Mouse (Mus musculus) embryonic facial prominence, embryonic 11.5 days (tissue): ENCODE data around the gene Olfr1509. TPM values are rescaled to one million over a fixed set of nuclear protein-coding genes. Genes with fewer than 3 reads are reported as not detected.

ENCODE experiments used
- ATAC-seq: fragments of 200-750 bp; cut with Nextera tagmentation; replicated peaks from 2 replicates; pipeline ENCODE4 v1.8.0; 2017; ENCODE audit warnings: low read depth; ENCODE audit not compliant: insufficient number of reproducible peaks, low FRiP score, low TSS enrichment
- DNase-seq: peaks from one replicate; pipeline ENCODE4 v3.0.0-alpha.2; 2015; ENCODE audit warnings: low spot score
- H3K27ac ChIP-seq: fragments of 300-500 bp; sonication (generic); replicated peaks from 2 replicates; pipeline ENCODE4 v1.5.1; 2014; ENCODE audit warnings: mild to moderate bottlenecking, low read depth, low read length, control low read depth
- H3K27me3 ChIP-seq: fragments of 300-500 bp; sonication (generic); 2 replicates; pipeline ENCODE4 v1.6.1; 2014; ENCODE audit warnings: mild to moderate bottlenecking, low read length, moderate library complexity, mixed read lengths; ENCODE audit not compliant: control insufficient read depth, insufficient read depth
- H3K36me3 ChIP-seq: fragments of 300-500 bp; sonication (generic); replicated peaks from 2 replicates; pipeline ENCODE4 v1.6.1; 2014; ENCODE audit warnings: low read depth, mild to moderate bottlenecking, low read length, moderate library complexity, mixed read lengths; ENCODE audit not compliant: control insufficient read depth, insufficient read depth
- H3K4me1 ChIP-seq: fragments of 300-500 bp; sonication (generic); 2 replicates; pipeline ENCODE4 v1.6.1; 2014; ENCODE audit warnings: low read length, mixed read lengths; ENCODE audit not compliant: control insufficient read depth, insufficient read depth
- H3K4me2 ChIP-seq: fragments of 300-500 bp; sonication (generic); 2 replicates; pipeline ENCODE4 v1.6.1; 2014; ENCODE audit warnings: low read depth, mild to moderate bottlenecking, control low read depth, low read length, moderate library complexity
- H3K4me3 ChIP-seq: fragments of 300-500 bp; sonication (generic); 2 replicates; pipeline ENCODE4 v1.5.1; 2014; ENCODE audit warnings: low read depth, low read length, control low read depth
- H3K9ac ChIP-seq: fragments of 300-500 bp; sonication (generic); replicated peaks from 2 replicates; pipeline ENCODE4 v1.6.1; 2014; ENCODE audit warnings: mild to moderate bottlenecking, control low read depth, low read length
- H3K9me3 ChIP-seq: fragments of 300-500 bp; sonication (generic); replicated peaks from 2 replicates; pipeline ENCODE4 v1.6.1; 2016; ENCODE audit warnings: mild to moderate bottlenecking, low read length, inconsistent platforms, mixed read lengths; ENCODE audit not compliant: control insufficient read depth
- whole genome bisulfite sequencing: fragments of 180-500 bp; shearing (Covaris S2); extraction: QIAGEN DNeasy Blood & Tissue Kit; methylation state at CpG from one replicate; pipeline ENCODE4 v1.1.7; 2014; 5-methylcytosine and 5-hydroxymethylcytosine counted together
- polyA plus RNA-seq: library from polyadenylated mRNA; unstranded; fragments of >200 nt; fragmentation: Nextera tagmentation; extraction: Ambion mirVana; gene quantifications from 2 replicates; pipeline ENCODE4 v1.2.1, GENCODE M21; 2014

The Olfr1509 gene
- polyA plus RNA-seq, 1 experiment from 2014 or later, result not detected

DNA sequence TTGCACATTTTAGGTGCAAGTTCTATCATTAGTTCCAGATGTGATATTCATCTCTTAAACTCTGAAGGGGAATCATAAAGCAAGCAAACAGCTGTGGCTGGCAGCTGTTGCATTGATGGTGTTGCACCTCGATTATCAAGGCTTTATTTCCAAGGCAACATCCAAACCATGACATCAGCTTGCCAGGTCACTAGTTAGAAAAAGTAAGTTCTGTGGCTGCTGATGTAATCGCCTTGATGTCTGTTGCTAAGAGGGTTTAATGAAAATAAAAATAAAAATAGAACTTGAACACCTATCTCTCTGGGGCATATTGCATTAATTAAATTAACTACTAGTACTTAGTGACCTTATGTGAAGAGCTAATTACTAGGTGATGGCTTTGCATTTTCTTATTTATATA is 24.6 kb downstream of the Olfr1509 start, which contains the start of gene Olfr1508:
Gene Olfr1508 (minus strand): TSS at position 101 of the 400 bp plus-strand sequence.
- Histone ChIP-seq H3K9me3 (no peaks in the 10 kb centered on the region), H3K4me1 (no peaks in the 10 kb centered on the region), H3K27me3 (no peaks in the 10 kb centered on the region), H3K4me3 (no peak within 1 kb of the TSS), H3K4me2 (no peak within 1 kb of the TSS), H3K9ac (no peak within 1 kb of the TSS), H3K27ac (no peak within 1 kb of the TSS), H3K36me3 (no peaks in the 10 kb centered on the region)
- no peak for ATAC-seq
- DNase-seq, result peak; percentile 0
- 63% methylated on average over 2 of the region's 2 CpGs for WGBS

DNA sequence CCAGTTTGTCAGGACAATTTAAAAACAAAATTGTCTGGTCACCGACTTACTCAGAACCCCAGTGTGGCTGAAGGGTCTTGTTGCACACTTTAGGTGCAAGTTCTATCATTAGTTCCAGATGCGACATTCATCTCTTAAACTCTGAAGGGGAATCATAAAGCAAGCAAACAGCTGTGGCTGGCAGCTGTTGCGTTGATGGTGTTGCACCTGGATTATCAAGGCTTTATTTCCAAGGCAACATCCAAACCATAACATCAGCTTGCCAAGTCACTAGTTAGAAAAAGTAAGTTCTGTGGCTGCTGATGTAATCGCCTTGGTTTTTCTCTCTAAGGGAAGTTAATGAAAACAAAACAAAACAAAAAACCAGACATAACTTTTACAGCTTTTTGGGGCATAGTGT is 52.7 kb downstream of the Olfr1509 start, which contains the start of gene Olfr1507:
Gene Olfr1507 (minus strand): TSS at position 234 of the 400 bp plus-strand sequence.
- 77% methylated on average over 4 of the region's 4 CpGs for WGBS
- no peak within 1 kb of the TSS for H3K4me2 ChIP-seq

More for the DNA sequence above, 52.7 kb downstream of the Olfr1509 start, which contains the start of gene Olfr1507:
- ATAC-seq (no peak), DNase-seq (no peak)
- Histone ChIP-seq H3K9me3 (no peaks in the 10 kb centered on the region), H3K36me3 (no peaks in the 10 kb centered on the region), H3K4me1 (no peaks in the 10 kb centered on the region), H3K4me3 (no peak within 1 kb of the TSS), H3K9ac (no peak within 1 kb of the TSS), H3K27ac (no peak within 1 kb of the TSS), H3K27me3 (no peaks in the 10 kb centered on the region)

Other genes starting within 250 kb of the Olfr1509 start
- 83.8 and 91.2 TPM in 2 replicates for gene Supt16, start 245.6 kb upstream of the Olfr1509 start, polyA plus RNA-seq
- 47.5 and 55.4 TPM in 2 replicates for gene Chd8, start 185.2 kb upstream of the Olfr1509 start, polyA plus RNA-seq
- 47.7 and 51.5 TPM in 2 replicates for gene Tox4, start 163.8 kb upstream of the Olfr1509 start, polyA plus RNA-seq
- 26.1 and 26.5 TPM in 2 replicates for gene Rab2b, start 163.4 kb upstream of the Olfr1509 start, polyA plus RNA-seq
- 49.8 and 50.1 TPM in 2 replicates for gene Mettl3, start 137.9 kb upstream of the Olfr1509 start, polyA plus RNA-seq
- 39.6 and 40.1 TPM in 2 replicates for gene Sall2, start 114.2 kb upstream of the Olfr1509 start, polyA plus RNA-seq
- gene Olfr1513, start 86.6 kb upstream of the Olfr1509 start, polyA plus RNA-seq, result not detected in 2 replicates
- gene Olfr1512, start 63.8 kb upstream of the Olfr1509 start, polyA plus RNA-seq, result 0.29 TPM in 1 of 2 replicates, not detected in the other
- not detected in 2 replicates for gene Olfr1511, start 45.6 kb upstream of the Olfr1509 start, polyA plus RNA-seq
- not detected in 2 replicates for gene Olfr1510, start 28.6 kb upstream of the Olfr1509 start, polyA plus RNA-seq
- not detected in 2 replicates for gene Olfr1508, start 24.5 kb downstream of the Olfr1509 start, polyA plus RNA-seq
- gene Olfr1507, start 52.8 kb downstream of the Olfr1509 start, polyA plus RNA-seq, result not detected in 2 replicates